Mouse (Mus musculus): ENCODE measurements around the gene Actn2.

DNA sequence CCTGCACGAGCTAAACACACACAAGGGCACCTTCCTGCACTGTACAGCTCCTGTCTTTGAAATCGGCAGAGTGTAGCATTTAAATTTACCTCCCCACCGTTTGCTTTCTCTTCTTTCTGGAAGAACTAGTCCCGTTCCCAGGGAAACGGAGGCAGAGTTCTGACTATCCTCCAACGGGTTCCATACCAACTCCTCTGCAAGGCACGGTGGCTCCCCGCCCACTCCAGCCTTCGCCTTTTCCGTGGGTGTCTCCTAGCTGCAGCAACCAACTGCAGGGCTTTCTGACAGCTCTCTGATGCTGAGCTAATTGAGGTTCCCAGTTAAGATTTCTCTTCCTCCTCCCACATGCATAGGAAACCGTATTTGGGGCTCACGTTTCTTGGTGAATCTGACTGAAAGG, 6.5 kb downstream of the Actn2 start:
- no peak for TF ChIP-seq CTCF (IDR thresholded peaks at IDR 0.05; ENCODE audit: low read depth, low read length)
- no peak for TF ChIP-seq POLR2A (IDR thresholded peaks at IDR 0.05; ENCODE audit: borderline replicate concordance, low read depth, low read length)
